Mouse (Mus musculus) lung, postnatal 0 days (tissue): Measurements from ENCODE around the gene Eloa.

ENCODE experiments used
- CTCF ChIP-seq: IDR thresholded peaks from 2 replicates; pipeline ENCODE4 v1.5.1; 2016; ENCODE audit warnings: antibody characterized with exemption, mild to moderate bottlenecking
- EP300 ChIP-seq: IDR thresholded peaks from 2 replicates; pipeline ENCODE4 v1.6.1; 2016; ENCODE audit warnings: antibody characterized with exemption, mild to moderate bottlenecking, control low read depth

DNA sequence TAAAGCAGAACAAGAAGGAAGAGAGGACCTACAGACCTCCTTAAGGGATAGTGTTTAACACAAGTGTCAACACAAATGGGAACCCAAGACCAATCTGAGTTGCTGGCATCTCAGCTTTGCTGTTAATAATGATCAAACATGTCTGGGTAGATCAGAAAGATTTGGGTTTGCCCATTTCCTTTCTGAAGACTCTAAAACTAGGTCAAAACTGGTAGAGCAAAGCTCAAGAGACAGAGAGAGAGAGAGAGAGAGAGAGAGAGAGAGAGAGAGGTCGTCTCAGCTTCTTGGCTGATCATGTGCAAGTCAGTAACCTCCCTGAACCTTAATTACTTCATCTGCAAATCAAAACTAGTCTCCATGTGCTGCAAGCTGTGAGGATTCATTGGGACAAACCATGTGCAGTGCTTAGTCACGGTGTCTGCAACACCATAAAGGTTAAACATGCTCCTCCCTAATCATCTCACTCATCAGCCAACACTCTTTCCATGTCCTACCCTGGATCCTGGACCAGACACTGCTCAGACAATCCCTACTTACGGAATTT, 5.4 kb downstream of the Eloa start:
- TF ChIP-seq CTCF = no peak
- TF ChIP-seq EP300 = no peak
